Mouse (Mus musculus) hindbrain, postnatal 0 days (tissue): Measurements from ENCODE around the gene Ncoa3. TPM values are rescaled to one million over a fixed set of nuclear protein-coding genes. Genes with fewer than 3 reads are reported as not detected.

Source experiments
- ATAC-seq: fragments of 200-750 bp; cut with Nextera tagmentation; 2 replicates; pipeline ENCODE4 v1.8.0; 2017; ENCODE audit warnings: mild to moderate bottlenecking, moderate TSS enrichment, moderate library complexity
- DNase-seq: peaks from one replicate; pipeline ENCODE4 v3.0.0-alpha.2; 2015; ENCODE audit warnings: low spot score
- H3K27ac ChIP-seq: fragments of 300-500 bp; sonication (generic); 2 replicates; pipeline ENCODE4 v1.5.1; 2014; ENCODE audit warnings: mild to moderate bottlenecking
- H3K27me3 ChIP-seq: fragments of 300-500 bp; sonication (generic); 2 replicates; pipeline ENCODE4 v1.6.1; 2014; ENCODE audit warnings: low read length, mixed read lengths; ENCODE audit not compliant: insufficient read depth
- H3K36me3 ChIP-seq: fragments of 300-500 bp; sonication (generic); 2 replicates; pipeline ENCODE4 v1.6.1; 2014; ENCODE audit warnings: low read length, mixed read lengths; ENCODE audit not compliant: insufficient read depth
- H3K4me1 ChIP-seq: fragments of 300-500 bp; sonication (generic); 2 replicates; pipeline ENCODE4 v1.6.1; 2014; ENCODE audit warnings: antibody characterized with exemption, low read length, mixed read lengths; ENCODE audit not compliant: insufficient read depth
- H3K4me2 ChIP-seq: fragments of 300-500 bp; sonication (generic); 2 replicates; pipeline ENCODE4 v1.6.1; 2014; ENCODE audit warnings: low read depth, mild to moderate bottlenecking, low read length, moderate library complexity, mixed read lengths
- H3K4me3 ChIP-seq: fragments of 300-500 bp; sonication (generic); 2 replicates; pipeline ENCODE4 v1.5.1; 2014; ENCODE audit warnings: low read length
- H3K9ac ChIP-seq: fragments of 300-500 bp; sonication (generic); replicated peaks from 2 replicates; pipeline ENCODE4 v1.6.1; 2014; ENCODE audit warnings: mild to moderate bottlenecking, low read length, moderate library complexity, mixed read lengths
- H3K9me3 ChIP-seq: fragments of 300-500 bp; sonication (generic); 2 replicates; pipeline ENCODE4 v1.6.1; 2016; ENCODE audit warnings: low read length, mixed read lengths
- CTCF ChIP-seq: IDR thresholded peaks from 2 replicates; pipeline ENCODE4 v1.5.1; 2016; ENCODE audit warnings: antibody characterized with exemption, control low read depth, low read depth
- WGBS: fragments of 180-500 bp; shearing (Covaris S2); extraction: QIAGEN DNeasy Blood & Tissue Kit; methylation state at CpG from one replicate; pipeline ENCODE4 v1.1.7; 2014; 5-methylcytosine and 5-hydroxymethylcytosine counted together
- polyA plus RNA-seq: library from polyadenylated mRNA; unstranded; fragments of >200 nt; fragmentation: Nextera tagmentation; extraction: Ambion mirVana; gene quantifications from 2 replicates; pipeline ENCODE4 v1.2.1, GENCODE M21; 2015
- total RNA-seq: library from RNA; depleted of rRNA; stranded (reverse); fragments of >200 nt; gene quantifications from 2 replicates; pipeline ENCODE4 v1.2.3, GENCODE M21; 2014

The Ncoa3 gene
- total and polyA plus RNA-seq, 2 experiments from 2014 or later = 10.8 to 28.3 TPM

- no peak for TF ChIP-seq CTCF
- WGBS = 88% methylated on average over 13 of the region's 13 CpGs
- no peak for DNase-seq
- no peak overlapping the region for H3K4me2 ChIP-seq
- H3K4me3 ChIP-seq = no peak overlapping the region
- no peaks in the 10 kb centered on the region for H3K27me3 ChIP-seq
- no peaks in the 10 kb centered on the region for H3K36me3 ChIP-seq
- ATAC-seq = no peak
- no peak overlapping the region for H3K9ac ChIP-seq
- no peaks in the 10 kb centered on the region for H3K4me1 ChIP-seq
- H3K27ac ChIP-seq = no peak overlapping the region
- no peaks in the 10 kb centered on the region for H3K9me3 ChIP-seq
Measured at GRCm38 (mm10) chr2:165969961-165970360, 22.5 kb upstream of the Ncoa3 start.

- Histone ChIP-seq H3K4me1 (no peaks in the 10 kb centered on the region), H3K9me3 (no peaks in the 10 kb centered on the region), H3K36me3 (no peaks in the 10 kb centered on the region), H3K9ac (no peak overlapping the region), H3K4me2 (no peak overlapping the region), H3K27me3 (no peaks in the 10 kb centered on the region), H3K27ac (no peak overlapping the region), H3K4me3 (no peak overlapping the region)
- ATAC-seq (no peak), DNase-seq (no peak)
- 84% methylated on average over 7 of the region's 7 CpGs for WGBS
- TF ChIP-seq CTCF = no peak
Measured at GRCm38 (mm10) chr2:165970767-165971166, 21.7 kb upstream of the Ncoa3 start.

GRCm38 (mm10) chr2:165974383-165974782 is 18.1 kb upstream of the Ncoa3 start:
- Histone ChIP-seq H3K9me3 (no peaks in the 10 kb centered on the region), H3K4me3 (no peak overlapping the region), H3K4me1 (no peaks in the 10 kb centered on the region), H3K36me3 (no peaks in the 10 kb centered on the region), H3K27me3 (no peaks in the 10 kb centered on the region), H3K9ac (no peak overlapping the region), H3K27ac (no peak overlapping the region), H3K4me2 (no peak overlapping the region)
- ATAC-seq (no peak), DNase-seq (no peak)
- 91% methylated on average over 1 of the region's 1 CpGs for WGBS
- no peak for TF ChIP-seq CTCF

GRCm38 (mm10) chr2:165976186-165976585 is 16.2 kb upstream of the Ncoa3 start:
- WGBS = 75% methylated on average over 3 of the region's 3 CpGs
- Histone ChIP-seq H3K36me3 (no peaks in the 10 kb centered on the region), H3K4me1 (no peaks in the 10 kb centered on the region), H3K4me3 (no peak overlapping the region), H3K27ac (no peak overlapping the region), H3K9me3 (no peaks in the 10 kb centered on the region), H3K27me3 (no peaks in the 10 kb centered on the region), H3K4me2 (no peak overlapping the region), H3K9ac (no peak overlapping the region)
- ATAC-seq (no peak), DNase-seq (no peak)
- TF ChIP-seq CTCF = no peak

- no peak for DNase-seq
- Histone ChIP-seq H3K4me2 (no peak overlapping the region), H3K4me1 (no peaks in the 10 kb centered on the region), H3K4me3 (no peak overlapping the region), H3K9ac (no peak overlapping the region), H3K9me3 (no peaks in the 10 kb centered on the region), H3K36me3 (no peaks in the 10 kb centered on the region), H3K27me3 (no peaks in the 10 kb centered on the region), H3K27ac (no peak overlapping the region)
- no peak for ATAC-seq
- WGBS = 72% methylated on average over 5 of the region's 5 CpGs
- no peak for TF ChIP-seq CTCF
Measured at GRCm38 (mm10) chr2:165976874-165977273, 15.6 kb upstream of the Ncoa3 start.

GRCm38 (mm10) chr2:165978119-165978518 is 14.3 kb upstream of the Ncoa3 start:
- DNase-seq = no peak
- Histone ChIP-seq H3K36me3 (no peaks in the 10 kb centered on the region), H3K9me3 (no peaks in the 10 kb centered on the region), H3K9ac (no peak overlapping the region), H3K27me3 (no peaks in the 10 kb centered on the region), H3K4me3 (no peak overlapping the region), H3K4me1 (no peaks in the 10 kb centered on the region), H3K4me2 (no peak overlapping the region), H3K27ac (no peak overlapping the region)
- WGBS = 97% methylated on average over 1 of the region's 1 CpGs
- TF ChIP-seq CTCF = peak; percentile 19
- no peak for ATAC-seq

GRCm38 (mm10) chr2:165981248-165981977 is 11.0 kb upstream of the Ncoa3 start:
- DNase-seq (no peak), ATAC-seq (no peak)
- WGBS = 72% methylated on average over 6 of the region's 6 CpGs
- Histone ChIP-seq H3K9me3 (no peaks in the 10 kb centered on the region), H3K9ac (no peak overlapping the region), H3K27ac (no peak overlapping the region), H3K4me3 (no peak overlapping the region), H3K36me3 (no peaks in the 10 kb centered on the region), H3K4me2 (no peak overlapping the region), H3K27me3 (no peaks in the 10 kb centered on the region), H3K4me1 (no peaks in the 10 kb centered on the region)
- no peak for TF ChIP-seq CTCF
